Mouse (Mus musculus): ENCODE data around the gene Spen.

Spen gene

DNA sequence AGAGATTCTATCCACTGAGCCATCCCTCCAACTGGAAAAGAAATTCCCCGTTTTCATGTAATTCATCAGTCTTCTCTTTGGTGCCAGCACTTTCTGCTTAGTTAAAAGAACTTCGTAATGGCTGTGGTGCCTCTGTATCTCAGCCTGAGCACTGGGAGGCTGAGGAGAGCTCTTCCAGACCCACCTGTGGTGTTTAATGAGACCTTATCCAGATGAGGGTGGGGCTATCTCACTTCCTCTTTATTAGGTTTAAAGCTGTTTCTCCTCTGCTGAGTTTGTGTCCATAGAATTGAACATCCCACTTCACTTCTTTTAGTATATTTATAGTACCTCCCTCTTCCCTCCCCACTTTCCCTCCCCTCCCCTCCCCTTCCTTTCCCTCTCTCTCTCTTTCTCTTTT lies 87.1 kb downstream of the Spen start:
- no peak for DNase-seq (ENCODE audit: low spot score in 2 of 2)

DNA sequence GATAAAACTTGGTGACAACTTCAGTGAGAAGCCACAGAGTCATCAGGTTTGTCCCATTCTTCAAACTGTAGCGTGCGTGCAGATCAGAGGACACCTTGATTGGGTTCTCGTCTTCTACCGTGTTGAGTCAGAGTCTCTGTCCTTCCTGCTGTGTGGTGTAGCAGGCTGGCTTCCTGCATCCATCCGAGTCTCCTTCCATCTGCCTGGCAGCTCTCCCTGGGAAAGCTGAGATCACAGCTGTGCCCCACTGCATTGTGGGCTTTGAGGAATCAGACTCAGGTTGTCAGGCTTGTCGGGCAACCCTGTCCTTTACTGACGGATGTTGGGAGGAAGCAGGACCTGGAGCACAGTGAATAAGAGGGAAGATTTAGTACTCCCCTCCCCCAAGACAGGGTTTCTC lies 92.2 kb downstream of the Spen start:
- no peak for DNase-seq (ENCODE audit: low spot score in 2 of 2)

DNA sequence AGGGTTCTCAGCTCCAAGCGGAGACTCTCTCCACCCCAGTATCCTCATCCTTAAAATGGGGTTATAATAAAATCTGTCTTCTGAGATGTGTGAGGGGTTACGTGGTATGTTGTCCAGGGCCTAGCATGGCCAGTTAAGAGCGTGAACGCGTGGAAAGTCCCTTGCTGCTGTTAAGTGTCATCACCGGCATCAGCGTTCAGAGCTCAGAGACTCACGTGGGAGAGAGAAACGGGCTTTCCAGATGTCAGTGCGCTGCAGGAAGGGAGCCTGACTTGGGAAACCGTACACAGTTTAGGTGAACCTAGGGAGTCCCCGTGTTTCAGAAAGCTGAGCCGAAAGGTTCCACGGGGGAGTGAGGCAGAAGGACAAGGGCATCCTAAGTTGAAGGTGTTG lies 93.1 kb downstream of the Spen start:
- DNase-seq (ENCODE audit: low spot score in 2 of 2) = no peak

DNA sequence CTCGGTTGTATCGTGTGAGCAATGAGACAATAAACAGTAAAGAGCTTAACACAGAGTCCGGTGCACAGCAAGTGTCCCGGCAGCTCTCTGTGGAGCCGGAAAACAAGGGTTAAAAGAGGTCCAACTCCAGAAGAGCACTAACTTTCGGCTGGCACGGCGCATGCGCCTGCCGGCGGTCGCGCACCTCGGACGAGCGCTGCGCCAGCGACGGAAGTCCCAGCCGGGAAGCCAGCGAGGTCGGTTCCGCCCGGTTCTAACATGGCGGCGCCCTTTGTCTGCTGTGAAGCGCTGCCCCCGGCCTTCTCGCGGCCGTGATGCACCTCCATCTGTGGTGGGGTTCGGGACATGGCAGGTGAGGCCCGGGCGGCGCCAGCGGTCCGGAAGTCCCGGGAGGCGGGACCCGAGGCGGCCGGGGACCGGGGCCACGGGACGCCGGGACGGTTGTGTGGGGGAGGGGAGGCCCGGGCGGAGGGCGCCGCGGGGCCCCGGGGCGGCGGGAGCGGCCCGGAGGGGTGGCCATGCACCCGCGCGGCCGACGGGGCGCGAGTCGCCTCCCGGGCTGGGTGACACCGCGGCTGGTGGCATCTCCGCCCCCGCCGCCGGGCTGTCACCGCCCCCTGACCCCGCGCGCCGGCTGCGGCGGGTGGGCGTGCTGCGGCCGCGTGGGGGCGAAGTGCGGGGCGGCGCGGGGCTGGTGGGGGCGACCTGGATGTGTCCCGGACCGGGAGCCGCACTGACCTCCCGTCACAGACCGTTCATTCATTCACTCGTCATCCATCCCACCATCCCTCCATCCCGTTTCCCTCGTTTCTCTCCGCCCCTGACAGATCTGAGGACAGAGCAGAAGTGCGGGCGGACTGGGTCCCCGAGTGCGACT lies 93.7 kb downstream of the Spen start, which contains the start of gene Zbtb17:
TSS of gene Zbtb17 (plus strand) at position 204 of the 877 bp plus-strand sequence.
- peak; percentile 78 to 82 for DNase-seq (ENCODE audit: low spot score in 2 of 2)

DNA sequence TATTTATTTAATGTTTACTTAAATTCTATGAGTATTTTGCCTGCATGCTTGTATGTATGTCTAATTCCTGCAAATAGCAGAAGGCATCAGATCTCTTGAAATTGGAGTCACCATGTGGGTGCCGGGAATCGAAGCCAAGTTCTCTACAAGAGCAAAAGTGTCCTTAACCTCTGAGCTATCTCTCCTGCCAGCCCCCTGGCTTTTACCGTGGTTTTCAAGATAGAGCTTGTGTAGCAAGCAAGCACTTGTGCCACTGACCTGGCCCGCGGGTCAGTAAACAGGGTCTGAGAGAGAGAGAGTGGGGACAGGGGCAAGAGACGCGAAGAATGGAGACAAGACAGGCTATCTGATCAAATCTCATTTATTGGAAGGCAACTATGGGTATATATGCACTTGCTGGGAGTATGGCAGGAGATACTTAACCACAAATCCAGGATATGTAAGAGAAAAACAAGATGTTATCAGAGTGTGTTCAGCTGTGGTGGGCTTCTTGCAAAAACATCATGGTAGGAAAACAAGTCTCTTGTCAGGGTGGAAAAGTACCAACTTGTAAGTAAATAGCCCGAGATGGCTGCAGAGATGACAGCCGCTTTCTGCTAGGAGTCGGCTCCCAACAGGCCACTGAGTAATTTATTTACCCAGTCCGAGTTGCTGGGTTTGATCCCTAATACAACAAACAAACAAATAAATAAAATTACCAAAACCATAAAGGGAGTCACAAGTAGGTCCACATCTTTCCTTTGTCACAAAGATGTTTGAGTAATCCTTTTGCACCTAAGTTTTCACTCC lies 94.6 kb downstream of the Spen start:
- no peak for DNase-seq (ENCODE audit: low spot score in 2 of 2)

DNA sequence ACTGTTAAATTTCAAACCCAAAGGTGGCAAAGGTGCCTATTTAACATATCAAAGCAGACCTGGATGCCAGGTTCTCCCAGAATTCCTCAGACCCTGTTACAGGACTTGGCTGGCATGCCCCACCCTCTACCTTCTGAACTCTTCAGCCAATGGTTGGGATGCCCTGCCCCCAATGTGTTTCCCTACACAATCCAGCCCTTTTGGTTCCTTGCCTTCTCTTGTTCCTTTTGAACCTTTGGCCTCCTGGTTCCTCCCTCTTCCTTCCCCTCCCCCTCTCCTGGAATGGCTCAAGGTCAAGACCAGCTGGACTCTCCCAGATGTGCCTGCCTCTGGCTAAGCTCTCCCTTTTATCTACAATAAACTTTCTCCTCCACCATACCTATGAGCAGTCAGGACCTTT lies 97.5 kb downstream of the Spen start:
- DNase-seq (ENCODE audit: low spot score in 2 of 2) = no peak

DNA sequence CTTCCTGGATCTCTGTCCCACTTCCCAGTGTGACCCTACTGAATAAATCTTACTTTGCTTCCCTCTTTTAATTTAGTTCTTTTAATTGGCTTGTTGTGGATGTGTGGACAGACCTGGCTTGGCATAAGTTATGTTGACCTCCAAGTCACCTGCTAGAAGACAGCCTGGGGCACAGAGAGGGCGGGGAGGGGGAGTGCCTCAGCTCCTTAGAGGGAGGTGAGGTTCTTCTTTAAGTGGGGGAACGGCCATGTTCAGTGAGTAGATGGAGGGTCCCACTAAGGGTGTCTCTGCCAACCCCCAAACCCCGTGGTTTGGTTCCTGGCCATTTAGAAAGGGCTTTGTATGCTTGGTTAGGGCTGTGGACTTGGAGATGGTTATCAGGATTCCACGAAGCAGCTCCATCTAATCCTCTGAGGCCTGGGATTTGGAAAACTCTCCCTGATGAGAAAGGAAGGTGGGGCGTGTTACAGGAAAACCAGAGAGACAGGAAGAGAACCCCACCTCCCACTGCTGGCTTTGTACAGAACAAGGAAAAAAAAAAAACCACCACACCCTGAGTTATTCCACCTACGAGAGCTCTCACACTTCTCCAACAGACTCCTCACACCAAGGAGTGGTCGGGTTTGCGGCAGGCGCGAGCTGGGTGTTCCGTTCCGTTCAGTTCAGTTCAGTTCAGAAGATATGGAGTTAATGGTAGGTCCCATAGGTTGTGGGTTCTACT lies 99.2 kb downstream of the Spen start:
- peak in 1 of 2 experiments; percentile 71 for DNase-seq (ENCODE audit: low spot score in 2 of 2)

DNA sequence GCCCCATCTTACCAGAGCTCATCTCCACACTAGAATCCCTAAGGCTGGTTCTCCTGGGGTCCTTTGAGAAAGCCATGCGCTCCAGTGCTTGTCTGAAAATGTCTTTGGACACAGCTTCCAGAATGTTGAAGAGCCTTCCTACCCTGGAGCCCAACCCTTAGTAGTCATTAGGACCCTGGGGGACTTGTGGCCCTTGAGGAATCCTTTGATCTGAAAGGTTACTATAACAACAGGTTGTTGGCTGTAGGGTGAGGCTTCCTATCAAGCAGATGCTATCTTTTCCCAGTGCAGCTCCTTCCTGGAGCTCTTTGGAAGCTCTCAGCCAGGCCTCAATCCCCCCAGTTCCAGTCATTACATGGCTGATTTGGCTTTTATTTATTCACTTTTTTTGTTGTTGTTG lies 102.4 kb downstream of the Spen start, which contains the start of gene Srarp:
TSS of gene Srarp (minus strand) at position 132 of the 400 bp plus-strand sequence.
- DNase-seq (ENCODE audit: low spot score in 2 of 2) = peak in 1 of 2 experiments; percentile 52

DNA sequence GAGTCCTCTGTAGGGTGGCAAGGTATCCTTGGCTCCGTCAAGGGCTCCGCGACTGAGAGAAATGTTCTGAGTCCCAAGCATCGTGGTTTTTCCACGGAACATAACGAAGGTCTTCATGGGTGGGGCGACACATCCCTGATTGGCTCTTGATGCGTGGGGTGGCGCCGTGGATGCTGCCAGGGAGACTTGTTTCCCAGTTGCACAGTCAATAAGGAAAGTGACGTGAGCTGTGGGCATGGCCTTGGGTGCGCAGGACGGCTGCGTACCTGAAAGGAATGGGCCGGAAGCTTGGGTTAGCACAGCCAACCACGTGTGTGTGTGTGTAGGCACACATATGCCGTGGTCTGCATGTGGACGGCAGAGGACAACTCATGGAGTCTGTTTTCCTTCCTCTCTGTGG lies 105.2 kb downstream of the Spen start:
- no peak for DNase-seq (ENCODE audit: low spot score in 2 of 2)

DNA sequence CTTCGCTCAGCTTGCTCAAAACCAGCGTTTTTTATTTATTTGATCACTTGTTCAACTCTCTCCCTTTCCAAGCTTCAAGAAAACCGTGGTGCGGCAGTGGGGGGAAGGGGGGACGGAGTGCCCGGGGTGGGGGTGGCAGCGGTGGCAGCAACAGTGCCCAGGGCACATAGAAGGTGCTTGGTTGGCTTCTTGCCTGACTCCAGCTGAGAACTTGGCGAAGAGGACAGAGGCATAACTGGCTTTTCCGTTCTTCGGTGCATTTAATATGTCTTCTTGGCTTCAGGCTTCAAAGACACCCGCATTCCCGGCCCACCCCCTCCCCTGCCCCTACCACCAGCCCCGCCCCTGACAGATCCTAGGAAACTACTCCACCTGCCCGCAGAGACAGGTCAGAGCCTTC lies 105.7 kb downstream of the Spen start:
- no peak for DNase-seq (ENCODE audit: low spot score in 2 of 2)

DNA sequence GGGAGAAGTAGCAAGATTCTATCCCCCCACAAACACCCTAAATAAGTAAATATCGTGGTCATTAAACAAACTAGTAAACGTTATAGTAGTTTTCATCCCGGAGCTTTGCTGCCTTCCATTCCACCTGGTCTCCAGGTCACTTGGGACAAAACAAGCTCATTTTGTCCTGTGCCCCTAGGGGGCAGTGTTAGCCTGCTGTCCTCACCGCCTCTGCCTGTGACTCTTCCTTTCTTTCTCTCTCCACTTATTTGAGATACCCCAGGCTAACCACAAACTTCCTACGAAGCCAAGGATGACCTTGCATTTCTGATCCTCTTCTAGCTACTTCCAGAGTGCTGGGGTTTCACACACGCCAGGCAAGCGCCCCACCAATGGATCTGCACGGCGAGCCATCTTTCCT lies 107.4 kb downstream of the Spen start:
- peak; percentile 57 to 72 for DNase-seq (ENCODE audit: low spot score in 2 of 2)

DNA sequence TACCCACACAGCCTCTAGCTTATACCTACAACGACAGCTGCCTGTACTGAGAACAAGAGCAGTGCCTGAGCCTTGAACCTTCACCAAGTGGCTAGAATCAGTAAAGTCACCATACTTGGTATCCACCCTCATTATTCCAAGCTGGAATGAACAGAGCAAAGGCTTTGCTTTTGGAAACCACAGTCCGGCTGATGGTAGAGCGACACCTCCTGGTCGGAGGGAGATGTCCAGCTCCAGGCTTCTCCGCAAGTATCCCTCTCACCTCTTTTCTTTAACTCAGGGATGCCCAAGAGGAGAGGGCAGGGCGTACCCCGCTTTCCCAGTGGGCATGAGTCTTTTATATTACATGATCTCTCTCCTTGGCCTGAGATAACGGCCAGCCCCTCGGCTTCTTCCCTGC lies 108.5 kb downstream of the Spen start:
- no peak for DNase-seq (ENCODE audit: low spot score in 2 of 2)

DNA sequence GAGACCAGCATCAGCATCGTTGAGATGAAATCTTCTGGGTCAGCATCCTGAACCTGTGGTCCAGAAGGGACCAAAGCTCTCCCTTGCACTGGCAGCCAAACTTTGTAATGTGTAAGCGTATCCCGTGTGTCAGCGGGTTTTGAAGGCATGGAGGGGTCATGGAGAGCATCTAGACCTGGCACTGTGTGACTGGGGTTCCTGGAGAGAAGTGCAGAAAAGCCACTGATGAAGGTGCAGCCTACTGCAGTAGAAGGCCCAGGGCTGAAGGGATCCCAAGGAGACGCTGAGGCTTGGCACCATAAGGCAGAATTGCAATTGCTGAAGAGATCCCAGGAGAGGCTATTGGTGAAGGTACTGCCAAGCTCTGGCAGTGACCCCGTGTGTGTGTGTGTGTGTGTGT lies 109.0 kb downstream of the Spen start:
- DNase-seq (ENCODE audit: low spot score in 2 of 2) = no peak

DNA sequence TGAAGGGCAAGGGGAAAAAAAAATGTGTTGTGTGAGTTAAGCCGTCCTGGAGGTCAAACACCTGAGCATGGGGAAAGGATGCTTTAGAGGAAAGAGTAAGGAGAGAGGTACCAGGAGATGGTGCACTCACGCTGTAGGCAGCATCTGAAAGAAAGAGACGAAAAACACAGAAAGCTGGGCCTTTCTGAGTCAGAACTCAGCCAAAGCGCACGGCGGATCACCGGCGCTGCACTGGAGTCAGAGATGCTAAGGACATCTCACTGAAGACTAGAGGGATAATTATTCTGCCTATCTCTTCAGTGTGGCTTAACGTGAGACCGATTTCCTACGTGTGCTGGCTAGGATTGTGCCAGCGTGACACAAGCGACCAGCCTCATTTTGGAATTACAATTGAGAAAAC lies 110.5 kb downstream of the Spen start:
- no peak for DNase-seq (ENCODE audit: low spot score in 2 of 2)

DNA sequence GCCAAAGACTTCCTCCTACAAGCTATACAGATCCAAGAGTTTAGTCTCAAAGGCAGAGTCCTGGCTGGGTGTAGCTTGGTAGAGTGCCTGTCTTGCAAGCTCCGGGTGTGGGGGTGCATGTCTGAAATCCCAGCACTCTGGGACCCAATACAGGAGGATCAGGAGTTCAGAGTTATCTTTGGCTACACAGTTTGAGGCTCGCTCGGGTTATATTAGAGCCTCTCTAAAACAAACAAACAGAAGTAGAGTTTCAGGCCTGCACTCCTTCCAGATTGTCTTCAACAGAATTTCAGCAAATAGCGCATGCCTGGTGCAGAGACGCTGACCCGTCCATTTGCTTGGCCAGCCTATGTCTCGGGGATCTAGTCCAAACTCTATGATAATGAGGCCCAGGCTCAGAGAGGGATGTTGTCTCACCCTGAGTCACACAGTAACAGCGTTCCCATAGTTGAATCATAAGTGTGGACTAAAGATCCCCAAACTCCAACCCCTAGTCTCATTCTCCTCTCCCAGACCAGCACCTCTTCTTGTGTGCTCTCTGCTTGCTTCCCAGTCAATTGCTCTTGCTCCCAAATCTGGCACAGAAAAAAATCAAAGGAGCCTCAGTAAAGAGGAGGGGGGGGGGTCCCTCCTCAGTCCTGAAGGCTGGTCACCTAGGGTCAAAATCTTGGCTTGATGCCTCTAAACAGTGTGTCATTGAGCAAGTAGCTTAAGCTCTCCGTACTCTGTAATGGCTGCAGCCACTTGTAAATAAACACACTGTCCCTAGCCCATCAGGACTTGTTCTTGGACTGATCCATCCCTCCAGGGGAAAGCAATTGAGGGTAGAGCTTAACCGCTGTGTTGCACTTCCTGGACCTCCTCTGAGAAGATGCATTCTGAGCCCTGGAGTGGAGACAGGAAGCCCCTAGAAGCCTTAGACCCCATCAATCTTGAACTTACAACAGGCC lies 111.3 kb downstream of the Spen start:
- no peak for DNase-seq (ENCODE audit: low spot score in 2 of 2)

DNA sequence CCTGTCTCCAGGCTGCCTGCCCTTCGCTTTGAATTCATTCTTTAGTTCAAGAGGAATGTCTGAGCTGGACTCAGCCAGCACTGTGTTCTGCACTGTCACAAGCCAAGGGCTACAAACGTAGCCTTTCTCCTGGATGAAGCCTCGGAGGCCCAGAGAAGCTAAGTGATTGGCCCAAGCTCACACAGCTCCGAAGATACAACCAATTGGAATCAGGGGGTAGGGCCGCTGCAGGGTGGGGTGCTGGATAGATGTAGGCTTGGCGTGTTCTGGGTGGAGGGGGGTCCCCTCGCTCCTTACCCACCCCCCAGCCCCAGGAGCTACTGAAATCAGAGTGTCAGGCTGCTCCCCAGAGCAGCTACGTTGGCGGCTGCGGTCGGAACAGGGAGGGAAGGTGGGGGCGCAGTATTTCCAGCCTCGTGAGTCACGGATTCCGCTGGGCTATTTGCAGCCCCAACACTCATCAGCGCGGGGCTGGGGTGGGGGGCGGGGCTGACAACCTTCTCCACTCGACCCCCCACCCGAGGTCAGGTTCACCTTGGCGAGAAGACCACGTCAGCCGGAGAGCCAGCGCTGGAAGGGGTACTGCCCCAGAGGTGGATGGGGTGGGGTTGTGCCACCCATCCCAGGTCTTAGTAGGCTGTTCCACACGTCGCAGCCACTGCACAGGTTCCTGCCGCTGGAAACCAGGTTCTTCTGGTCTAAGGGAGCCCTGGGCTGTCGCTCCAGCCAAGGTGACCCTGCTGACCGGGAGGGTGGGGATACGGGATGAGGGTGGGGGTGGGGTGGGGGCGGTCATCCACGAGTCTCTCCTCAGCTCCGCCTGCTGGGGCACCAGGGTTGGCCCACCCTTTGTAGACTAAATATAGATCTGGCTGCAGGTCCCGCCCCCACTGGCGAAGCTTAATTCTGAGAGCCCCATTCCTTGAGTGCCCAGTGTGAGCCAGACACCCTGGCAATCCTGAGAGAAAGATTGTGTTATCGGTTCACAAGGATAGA lies 112.6 kb downstream of the Spen start:
- peak; percentile 75 to 77 for DNase-seq (ENCODE audit: low spot score in 2 of 2)

DNA sequence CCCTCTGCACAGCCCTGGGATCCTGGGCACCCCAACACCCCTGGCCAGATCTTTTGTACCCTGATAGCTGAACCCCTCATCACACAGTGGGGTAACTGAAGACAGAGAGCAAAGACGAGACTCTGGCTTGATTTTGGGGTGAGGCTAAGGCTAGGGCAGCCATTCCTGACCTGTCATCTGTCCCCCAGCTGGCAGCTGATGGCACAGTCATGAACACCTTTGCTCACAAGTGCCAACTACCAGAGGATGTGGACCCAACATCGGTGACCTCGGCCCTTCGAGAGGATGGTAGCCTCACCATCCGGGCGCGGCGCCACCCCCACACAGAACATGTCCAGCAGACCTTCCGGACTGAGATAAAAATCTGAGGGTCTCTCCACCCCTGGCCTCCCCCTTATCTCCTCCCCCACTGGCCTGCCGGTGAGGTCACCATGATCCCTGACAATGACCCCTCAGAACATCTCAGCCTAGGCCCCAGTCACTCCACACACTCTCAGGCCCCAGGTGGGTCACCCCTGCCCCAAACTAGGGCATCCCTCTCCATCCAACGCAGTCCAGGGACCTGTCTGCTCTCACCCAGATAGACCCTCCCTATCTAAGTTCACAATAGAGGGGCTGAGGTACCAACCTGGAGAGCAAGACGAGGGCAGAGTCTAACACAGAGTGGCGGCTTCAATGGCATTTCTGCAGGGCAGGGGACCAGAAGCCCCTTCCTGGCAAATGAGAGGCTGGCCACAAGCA lies 114.5 kb downstream of the Spen start:
- no peak for DNase-seq (ENCODE audit: low spot score in 2 of 2)

DNA sequence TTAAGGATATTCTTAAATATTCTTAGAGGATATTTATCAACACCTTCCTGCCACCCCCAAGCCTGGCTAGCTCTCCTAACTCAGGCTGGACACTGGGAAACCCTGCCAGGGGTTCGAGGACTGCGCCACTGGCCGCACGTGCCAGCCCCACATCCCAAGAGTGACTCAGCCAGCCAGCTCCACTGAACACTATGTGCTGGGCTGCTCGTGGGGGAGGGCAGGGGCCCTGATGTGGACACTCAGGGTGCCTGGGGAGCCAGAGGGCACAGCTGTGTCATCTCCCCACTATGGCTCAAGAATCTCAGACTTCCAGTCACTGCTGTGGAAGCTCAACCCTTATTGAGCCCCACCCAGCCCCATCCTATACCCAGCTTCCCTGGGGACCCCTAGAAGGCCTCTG lies 115.1 kb downstream of the Spen start:
- no peak for DNase-seq (ENCODE audit: low spot score in 2 of 2)

DNA sequence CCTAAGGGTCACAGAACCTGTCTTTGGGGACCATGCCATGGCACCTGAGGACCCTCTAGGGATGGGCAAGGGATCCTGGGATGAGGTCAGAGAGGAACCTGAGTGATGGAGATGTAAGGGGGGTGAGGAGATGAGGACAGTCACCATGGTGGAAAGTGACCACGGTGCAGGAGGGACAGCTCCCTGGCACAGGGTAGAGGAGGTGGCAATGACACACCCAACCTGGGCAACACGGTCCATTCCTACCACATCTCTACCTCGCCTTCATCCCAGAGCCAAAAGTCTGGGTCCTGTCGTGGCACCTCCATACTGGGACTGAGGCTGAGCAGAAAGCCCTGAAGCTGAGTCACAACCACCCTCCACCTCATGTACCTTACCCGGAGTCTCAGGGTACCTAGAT lies 115.6 kb downstream of the Spen start:
- no peak for DNase-seq (ENCODE audit: low spot score in 2 of 2)

Measured in heart, adult 9 months (tissue).